Mouse (Mus musculus) embryonic fibroblast, embryonic 13.5 days (primary cell): ENCODE results near the gene Tmem255a.

Source experiments
- CTCF ChIP-seq: IDR thresholded peaks from 2 replicates; pipeline ENCODE4 v1.5.1; 2011; ENCODE audit warnings: mild to moderate bottlenecking, control low read depth, low read length, moderate library complexity, borderline replicate concordance; ENCODE audit not compliant: insufficient read depth
- POLR2A ChIP-seq: IDR thresholded peaks from 2 replicates; pipeline ENCODE4 v1.6.1; 2011; ENCODE audit warnings: low read depth, mild to moderate bottlenecking, control low read depth, low read length, moderate library complexity

DNA sequence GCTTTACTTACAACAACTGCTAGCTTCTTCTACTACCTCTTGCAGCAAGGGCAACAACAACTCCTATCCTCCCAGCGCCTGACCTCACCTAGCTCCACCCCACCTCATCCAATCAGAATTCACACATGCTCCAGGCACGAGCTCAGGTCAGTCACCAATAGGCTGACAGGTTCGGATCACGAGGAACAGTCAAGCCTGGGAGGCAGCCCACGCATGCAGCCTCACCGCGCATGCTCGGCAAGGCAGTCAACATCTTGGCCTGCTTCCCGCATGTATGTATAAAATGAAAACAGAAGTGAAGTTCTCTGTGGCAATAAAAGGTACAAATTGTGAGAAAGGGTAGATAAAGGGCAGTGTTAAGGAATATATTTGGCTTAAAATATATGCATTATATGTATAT, 86.2 kb downstream of the Tmem255a start:
- no peak for TF ChIP-seq POLR2A
- TF ChIP-seq CTCF, result no peak
